Mouse (Mus musculus): Measurements from ENCODE around the gene Evi5l.

DNA sequence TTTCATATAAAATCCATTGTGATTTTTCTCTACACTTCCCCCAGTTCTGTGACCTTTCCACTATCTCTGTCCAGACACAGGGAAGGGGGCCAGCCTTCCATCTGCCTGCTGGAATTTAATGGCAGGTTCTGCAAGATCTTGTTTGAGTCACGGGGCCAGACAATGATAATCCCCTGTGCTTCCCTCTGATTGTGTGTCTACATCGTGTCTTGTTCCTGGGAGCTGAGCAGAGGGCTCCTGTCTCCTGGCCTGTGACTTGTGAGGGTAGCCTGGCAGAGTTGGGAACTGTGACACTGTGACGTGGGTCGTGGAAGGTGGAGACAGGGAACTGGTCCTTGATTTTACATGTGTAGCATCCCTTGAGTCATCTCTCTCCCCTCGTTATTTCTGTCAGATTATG lies 63.4 kb downstream of the Evi5l start:
- no peak for TF ChIP-seq POLR2A (IDR thresholded peaks at IDR 0.05; ENCODE audit: borderline replicate concordance, control insufficient read depth, low read depth, low read length)
- TF ChIP-seq CTCF (IDR thresholded peaks at IDR 0.05; ENCODE audit: control insufficient read depth, insufficient read depth, low read length) = no peak

Data from bone marrow, adult 2 months (tissue).